In the genomic region with DNA sequence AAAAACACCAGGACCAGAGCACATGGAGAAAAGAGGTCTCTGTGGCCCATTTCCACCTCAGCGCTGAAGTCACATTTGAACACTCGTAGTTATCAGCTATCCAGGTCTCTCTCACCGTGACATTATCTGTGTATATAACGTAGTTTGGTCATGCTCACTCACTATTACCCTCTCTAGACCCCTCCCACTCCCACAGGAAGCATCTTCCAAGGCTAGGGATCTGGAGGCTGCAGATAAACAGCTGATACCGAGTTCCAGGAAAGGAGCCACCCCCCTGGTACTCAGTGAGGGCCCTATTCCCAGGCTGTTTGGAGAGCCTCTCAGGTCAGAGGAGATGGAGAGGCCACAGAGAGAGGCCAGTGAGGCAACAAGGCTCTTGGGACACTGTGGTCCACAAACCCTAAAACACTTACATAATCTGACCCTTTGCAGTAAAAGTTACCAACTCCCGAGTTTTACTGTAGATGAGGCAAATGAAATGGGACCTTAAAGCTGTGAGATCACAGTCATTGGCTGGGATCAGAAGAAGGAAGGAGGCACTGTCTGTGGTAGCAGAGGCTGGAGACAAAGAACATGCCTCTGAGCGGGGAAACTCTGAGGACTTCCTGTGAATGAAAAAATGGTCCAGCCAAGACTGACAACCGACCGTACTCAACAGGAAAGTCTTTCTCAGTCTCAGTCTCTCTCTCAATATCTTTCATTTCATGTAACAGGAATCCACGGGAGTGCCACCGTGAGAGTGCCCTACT, we compare ENCODE assay signal across 13 mouse cellular contexts. TPM values are rescaled to one million over a fixed set of nuclear protein-coding genes. Genes with fewer than 3 reads are reported as not detected.
DNase-seq lines count a peak whose midpoint lies in the region; ATAC-seq and TF ChIP-seq lines count a peak whose summit lies in the region.
"Had no signal": no experiment of that assay in that cellular context is flagged by ENCODE, and none has a peak within 500 bp of the region (broad histone marks: within the 10 kb centered on the region; RNA-seq: fewer than 3 reads in every experiment).

No protein-coding gene starts in this region.

- TF ChIP-seq CTCF in hindbrain, postnatal 0 days (IDR thresholded peaks at IDR 0.05; ENCODE audit: low read depth): no peak

- H3K4me1 ChIP-seq in hindbrain, embryonic 10.5 days (replicated peaks): peaks cover 34% of the 10 kb centered on the region
- no peaks in the 10 kb centered on the region for H3K4me1 ChIP-seq in hindbrain, postnatal 0 days (ENCODE audit: insufficient read depth, low read length)
- peaks cover 84% of the 10 kb centered on the region for H3K4me1 ChIP-seq in liver, embryonic 13.5 days (replicated peaks)
- H3K4me1 ChIP-seq in intestine, embryonic 15.5 days (replicated peaks): peaks cover 12% of the 10 kb centered on the region; the same call in 1 of the 2 replicates

- peaks cover 31% of the 10 kb centered on the region for H3K27me3 ChIP-seq in hindbrain, embryonic 10.5 days (ENCODE audit: insufficient read depth, poor library complexity, severe bottlenecking)
- H3K27me3 ChIP-seq in hindbrain, postnatal 0 days (ENCODE audit: insufficient read depth, low read length): no peaks in the 10 kb centered on the region
- H3K27me3 ChIP-seq in liver, embryonic 13.5 days: no peaks in the 10 kb centered on the region
- no peaks in the 10 kb centered on the region for H3K27me3 ChIP-seq in intestine, embryonic 15.5 days (replicated peaks)

- 74% methylated on average over 11 of the region's 11 CpGs for WGBS in hindbrain, embryonic 10.5 days
- WGBS in hindbrain, postnatal 0 days: 74% methylated on average over 11 of the region's 11 CpGs
- WGBS in liver, embryonic 13.5 days (ENCODE audit: insufficient replicate concordance): 17% methylated on average over 11 of the region's 11 CpGs
- WGBS in intestine, embryonic 15.5 days: 70% methylated on average over 11 of the region's 11 CpGs

- 0 out of 2 replicates have a peak overlapping the region, but pooled peaks have one; percentile 24 for H3K27ac ChIP-seq in hindbrain, embryonic 10.5 days
- no peak overlapping the region for H3K27ac ChIP-seq in hindbrain, postnatal 0 days
- peak overlapping the region; percentile 89 for H3K27ac ChIP-seq in liver, embryonic 13.5 days
- no peak overlapping the region for H3K27ac ChIP-seq in intestine, embryonic 15.5 days

- no peak overlapping the region for H3K4me3 ChIP-seq in hindbrain, embryonic 10.5 days
- no peak overlapping the region for H3K4me3 ChIP-seq in hindbrain, postnatal 0 days (ENCODE audit: low read length)
- peak overlapping the region; percentile 12; the same call in 1 of the 2 replicates for H3K4me3 ChIP-seq in liver, embryonic 13.5 days (replicated peaks)
- H3K4me3 ChIP-seq in intestine, embryonic 15.5 days (replicated peaks): no peak overlapping the region

- no peak overlapping the region for H3K9ac ChIP-seq in hindbrain, postnatal 0 days (replicated peaks; ENCODE audit: low read length)
- peak overlapping the region; percentile 75 for H3K9ac ChIP-seq in liver, embryonic 13.5 days
- H3K9ac ChIP-seq in intestine, embryonic 15.5 days: no peak overlapping the region

- ATAC-seq in hindbrain, postnatal 0 days: no peak
- ATAC-seq in liver, embryonic 13.5 days (ENCODE audit: low read depth): peak; percentile 93
- ATAC-seq in intestine, embryonic 15.5 days: no peak; the same call in 1 of the 2 replicates

- H3K4me2 ChIP-seq in hindbrain, postnatal 0 days (ENCODE audit: low read depth, low read length): no peak overlapping the region
- H3K4me2 ChIP-seq in liver, embryonic 13.5 days: peak overlapping the region; percentile 96
- no peak overlapping the region for H3K4me2 ChIP-seq in intestine, embryonic 15.5 days (replicated peaks)

- no peak for DNase-seq in hindbrain, embryonic 10.5 days (ENCODE audit: low spot score)
- no peak for DNase-seq in hindbrain, postnatal 0 days (ENCODE audit: low spot score)
- peak; percentile 45 for DNase-seq in CD4-positive, CD25-positive, alpha-beta regulatory T cell, adult 2 months (ENCODE audit: low read depth, low spot score)
- peak; percentile 69 for DNase-seq in R1 (ENCODE audit: low read depth, low spot score)
- DNase-seq in liver, embryonic 13.5 days: peak; percentile 79
- DNase-seq in natural killer cell, adult 2 months (ENCODE audit: low spot score in 2 of 2): no peak
- no peak for DNase-seq in layer of hippocampus, adult 9-10 months (ENCODE audit: low spot score)
- DNase-seq: heart, postnatal 4 days; right cerebral cortex, postnatal 25 days had no signal

- H3K36me3 ChIP-seq in hindbrain, embryonic 10.5 days: no peaks in the 10 kb centered on the region
- no peaks in the 10 kb centered on the region for H3K36me3 ChIP-seq in hindbrain, postnatal 0 days (ENCODE audit: insufficient read depth, low read length)
- H3K36me3 ChIP-seq in liver, embryonic 13.5 days: no peaks in the 10 kb centered on the region
- no peaks in the 10 kb centered on the region for H3K36me3 ChIP-seq in intestine, embryonic 15.5 days
- H3K36me3 ChIP-seq: embryonic facial prominence, embryonic 10.5 days had no signal

- no peaks in the 10 kb centered on the region for H3K9me3 ChIP-seq in hindbrain, embryonic 10.5 days
- no peaks in the 10 kb centered on the region for H3K9me3 ChIP-seq in hindbrain, postnatal 0 days (ENCODE audit: low read length)
- no peaks in the 10 kb centered on the region for H3K9me3 ChIP-seq in liver, embryonic 13.5 days (replicated peaks)
- no peaks in the 10 kb centered on the region for H3K9me3 ChIP-seq in intestine, embryonic 15.5 days
- H3K9me3 ChIP-seq: embryonic facial prominence, embryonic 10.5 days had no signal

RNA-seq across cellular contexts. Expression of a gene that starts 38.3 kb away (rescaled TPM):
- 38.5 and 57.1 TPM in 2 replicates for polyA plus RNA-seq in hindbrain, embryonic 10.5 days (2016; fragmentation: Nextera tagmentation; extraction: Ambion mirVana)
- total RNA-seq in hindbrain, postnatal 0 days (2014; rRNA removed): 108 and 129 TPM in 2 replicates
- 48.9 and 49.7 TPM in 2 replicates for polyA plus RNA-seq in hindbrain, postnatal 0 days (2015; fragmentation: Nextera tagmentation; extraction: Ambion mirVana)
- 18.6 and 21.4 TPM in 2 replicates for polyA plus RNA-seq in liver, embryonic 13.5 days (2015; fragmentation: Nextera tagmentation; extraction: Ambion mirVana)
- polyA plus RNA-seq in intestine, embryonic 15.5 days (2015; fragmentation: Nextera tagmentation; extraction: Ambion mirVana): 11.3 and 13.4 TPM in 2 replicates

RNA-seq across cellular contexts. Expression of a gene that starts 55.8 kb away (rescaled TPM):
- 0.12 and 0.24 TPM in 2 replicates for polyA plus RNA-seq in hindbrain, embryonic 10.5 days (2016; fragmentation: Nextera tagmentation; extraction: Ambion mirVana)
- not detected in 2 replicates for total RNA-seq in hindbrain, postnatal 0 days (2014; rRNA removed)
- 0.15 and 0.16 TPM in 2 replicates for polyA plus RNA-seq in hindbrain, postnatal 0 days (2015; fragmentation: Nextera tagmentation; extraction: Ambion mirVana)
- polyA plus RNA-seq in liver, embryonic 13.5 days (2015; fragmentation: Nextera tagmentation; extraction: Ambion mirVana): not detected in 2 replicates
- 0.20 and 0.21 TPM in 2 replicates for polyA plus RNA-seq in intestine, embryonic 15.5 days (2015; fragmentation: Nextera tagmentation; extraction: Ambion mirVana)
- total RNA-seq: layer of hippocampus, adult 2 months; liver, adult 2 months had no signal
- polyA plus RNA-seq: embryonic facial prominence, embryonic 10.5 days; liver, adult 2 months had no signal

RNA-seq across cellular contexts. Expression of a gene that starts 56.6 kb away (rescaled TPM):
- 2.5 and 3.6 TPM in 2 replicates for polyA plus RNA-seq in hindbrain, embryonic 10.5 days (2016; fragmentation: Nextera tagmentation; extraction: Ambion mirVana)
- total RNA-seq in hindbrain, postnatal 0 days (2014; rRNA removed): 20.1 and 32.5 TPM in 2 replicates
- 5.9 and 6.9 TPM in 2 replicates for polyA plus RNA-seq in hindbrain, postnatal 0 days (2015; fragmentation: Nextera tagmentation; extraction: Ambion mirVana)
- 1.0 and 1.2 TPM in 2 replicates for polyA plus RNA-seq in liver, embryonic 13.5 days (2015; fragmentation: Nextera tagmentation; extraction: Ambion mirVana)
- polyA plus RNA-seq in intestine, embryonic 15.5 days (2015; fragmentation: Nextera tagmentation; extraction: Ambion mirVana): 3.9 and 4.5 TPM in 2 replicates

Comparison
In these comparisons a context has a peak if more than half of its experiments do, and no peak if none do; other contexts are left out.
1. H3K27ac ChIP-seq: peak in hindbrain, embryonic 10.5 days (single experiment) and liver, embryonic 13.5 days (single experiment); none in hindbrain, postnatal 0 days (single experiment) and intestine, embryonic 15.5 days (single experiment).
2. DNase-seq: peak in CD4-positive, CD25-positive, alpha-beta regulatory T cell, adult 2 months (single experiment), R1 (single experiment) and liver, embryonic 13.5 days (single experiment); none in hindbrain, embryonic 10.5 days (single experiment), hindbrain, postnatal 0 days (single experiment), natural killer cell, adult 2 months (0 of 2) and layer of hippocampus, adult 9-10 months (single experiment).